Mouse (Mus musculus) kidney, embryonic 14.5 days (tissue): ENCODE results near the gene Sarm1. TPM values are rescaled to one million over a fixed set of nuclear protein-coding genes. Genes with fewer than 3 reads are reported as not detected.

ENCODE experiments used
- ATAC-seq: fragments of 200-750 bp; cut with Nextera tagmentation; 2 replicates; pipeline ENCODE4 v1.8.0; 2017; ENCODE audit warnings: moderate number of reproducible peaks, mild to moderate bottlenecking, moderate TSS enrichment, moderate library complexity; ENCODE audit not compliant: low FRiP score, low TSS enrichment
- H3K27ac ChIP-seq: fragments of 300-500 bp; sonication (generic); 2 replicates; pipeline ENCODE4 v1.5.1; 2014; ENCODE audit warnings: low read depth, mild to moderate bottlenecking, low read length, moderate library complexity, mixed read lengths
- H3K27me3 ChIP-seq: fragments of 300-500 bp; sonication (generic); 2 replicates; pipeline ENCODE4 v1.6.1; 2014; ENCODE audit warnings: mild to moderate bottlenecking, low read length; ENCODE audit not compliant: control insufficient read depth, insufficient read depth
- H3K36me3 ChIP-seq: fragments of 300-500 bp; sonication (generic); 2 replicates; pipeline ENCODE4 v1.6.1; 2014; ENCODE audit warnings: low read length, mixed read lengths; ENCODE audit not compliant: control insufficient read depth, insufficient read depth
- H3K4me1 ChIP-seq: fragments of 300-500 bp; sonication (generic); 2 replicates; pipeline ENCODE4 v1.6.1; 2014; ENCODE audit warnings: low read length, mixed read lengths; ENCODE audit not compliant: control insufficient read depth, insufficient read depth
- H3K4me2 ChIP-seq: fragments of 300-500 bp; sonication (generic); replicated peaks from 2 replicates; pipeline ENCODE4 v1.6.1; 2014; ENCODE audit warnings: low read depth, mild to moderate bottlenecking, low read length
- H3K4me3 ChIP-seq: fragments of 300-500 bp; sonication (generic); 2 replicates; pipeline ENCODE4 v1.5.1; 2014; ENCODE audit warnings: mild to moderate bottlenecking, low read length
- H3K9ac ChIP-seq: fragments of 300-500 bp; sonication (generic); 2 replicates; pipeline ENCODE4 v1.6.1; 2014; ENCODE audit warnings: low read depth, mild to moderate bottlenecking, low read length, moderate library complexity
- H3K9me3 ChIP-seq: fragments of 300-500 bp; sonication (generic); 2 replicates; pipeline ENCODE4 v1.6.1; 2016; ENCODE audit warnings: low read length; ENCODE audit not compliant: control insufficient read depth
- WGBS: fragments of 180-500 bp; shearing (Covaris S2); extraction: QIAGEN DNeasy Blood & Tissue Kit; methylation state at CpG from one replicate; pipeline ENCODE4 v1.1.7; 2014; 5-methylcytosine and 5-hydroxymethylcytosine counted together
- polyA plus RNA-seq: library from polyadenylated mRNA; unstranded; fragments of >200 nt; fragmentation: Nextera tagmentation; extraction: Ambion mirVana; gene quantifications from 2 replicates; pipeline ENCODE4 v1.2.1, GENCODE M21; 2014

Sarm1 gene
- polyA plus RNA-seq, 1 experiment from 2014 or later = 1.7 TPM

DNA sequence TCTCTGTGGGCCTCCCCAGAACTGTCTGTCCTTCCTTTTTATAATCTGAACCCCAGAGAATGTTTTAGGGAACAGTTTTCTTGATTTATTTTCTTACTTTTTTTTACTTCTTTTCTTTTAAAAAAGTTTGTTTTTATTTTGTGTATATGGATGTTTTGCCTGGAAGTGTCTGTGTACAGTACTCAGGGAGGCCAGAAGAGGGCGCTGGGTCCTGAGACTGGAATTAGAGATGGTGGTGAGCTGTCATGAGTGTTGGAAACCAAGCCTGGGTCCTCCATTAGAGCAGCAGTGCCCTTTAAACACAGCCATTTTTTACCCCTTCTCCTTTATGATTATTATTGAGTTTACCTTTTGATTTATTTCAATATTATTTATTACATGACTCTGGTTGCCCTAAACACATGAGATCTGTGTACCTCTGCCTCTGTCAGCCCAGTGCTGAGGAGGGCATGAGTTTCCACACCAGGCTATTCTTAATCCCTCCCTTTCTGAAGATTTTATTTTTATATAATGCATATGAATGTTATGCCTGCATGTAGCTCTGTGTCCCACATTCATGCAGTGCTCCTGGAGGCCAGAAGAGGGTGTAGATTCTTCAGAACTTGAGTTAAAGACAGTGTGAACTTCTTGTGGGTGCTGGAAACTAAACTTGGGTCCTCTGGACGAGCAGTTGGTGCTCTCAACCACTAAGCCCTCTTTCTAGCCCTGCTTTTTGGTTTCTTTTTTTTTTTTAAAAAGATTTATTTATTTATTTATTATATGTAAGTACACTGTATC is 18.2 kb upstream of the Sarm1 start:
- Histone ChIP-seq H3K4me1 (peaks cover 14% of the 10 kb centered on the region), H3K27ac (no peak overlapping the region), H3K9ac (no peak overlapping the region), H3K36me3 (peaks cover 57% of the 10 kb centered on the region), H3K9me3 (no peaks in the 10 kb centered on the region), H3K27me3 (no peaks in the 10 kb centered on the region), H3K4me2 (no peak overlapping the region), H3K4me3 (no peak overlapping the region)
- ATAC-seq = no peak
- WGBS = 65% methylated on average over 2 of the region's 2 CpGs

DNA sequence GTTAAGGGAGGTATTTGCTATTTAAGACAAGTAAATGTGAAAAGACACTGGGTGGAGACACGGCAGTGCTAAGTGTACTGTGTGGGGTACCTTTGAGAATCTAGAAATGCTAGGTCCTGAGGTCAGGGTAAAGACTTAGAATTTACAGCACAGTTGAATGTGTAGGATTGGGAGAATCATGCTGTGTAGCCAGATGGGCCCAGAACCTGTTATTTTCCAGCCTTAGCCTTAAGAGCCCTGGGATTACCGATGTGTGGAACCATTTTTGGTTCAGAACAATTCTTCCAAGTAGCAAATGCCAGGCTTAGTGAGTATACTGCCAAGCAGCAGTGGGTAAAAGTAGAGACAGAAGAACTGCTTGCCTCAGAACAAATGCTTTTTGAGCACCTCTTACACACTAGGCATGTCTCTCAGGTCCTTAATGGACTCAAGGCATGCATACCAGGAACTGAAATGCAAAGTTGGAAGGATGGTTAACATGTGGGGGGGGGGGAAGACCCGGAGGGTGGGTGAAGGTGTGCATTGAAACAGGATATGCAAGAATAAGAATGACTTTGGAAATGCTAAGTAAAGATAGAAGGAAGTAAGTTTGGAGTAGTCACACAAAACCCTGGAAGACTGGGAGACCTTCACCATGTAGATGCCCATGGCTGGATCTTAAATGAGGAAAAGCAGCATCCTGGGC is 15.7 kb upstream of the Sarm1 start:
- Histone ChIP-seq H3K4me1 (peaks cover 14% of the 10 kb centered on the region), H3K4me3 (peak overlapping the region; percentile 73), H3K36me3 (peaks cover 57% of the 10 kb centered on the region), H3K9me3 (no peaks in the 10 kb centered on the region), H3K27me3 (no peaks in the 10 kb centered on the region), H3K27ac (no peak overlapping the region), H3K9ac (peak overlapping the region; percentile 92; the same call in 1 of the 2 replicates), H3K4me2 (peak overlapping the region; percentile 76)
- ATAC-seq = no peak
- WGBS = 70% methylated on average over 3 of the region's 3 CpGs

DNA sequence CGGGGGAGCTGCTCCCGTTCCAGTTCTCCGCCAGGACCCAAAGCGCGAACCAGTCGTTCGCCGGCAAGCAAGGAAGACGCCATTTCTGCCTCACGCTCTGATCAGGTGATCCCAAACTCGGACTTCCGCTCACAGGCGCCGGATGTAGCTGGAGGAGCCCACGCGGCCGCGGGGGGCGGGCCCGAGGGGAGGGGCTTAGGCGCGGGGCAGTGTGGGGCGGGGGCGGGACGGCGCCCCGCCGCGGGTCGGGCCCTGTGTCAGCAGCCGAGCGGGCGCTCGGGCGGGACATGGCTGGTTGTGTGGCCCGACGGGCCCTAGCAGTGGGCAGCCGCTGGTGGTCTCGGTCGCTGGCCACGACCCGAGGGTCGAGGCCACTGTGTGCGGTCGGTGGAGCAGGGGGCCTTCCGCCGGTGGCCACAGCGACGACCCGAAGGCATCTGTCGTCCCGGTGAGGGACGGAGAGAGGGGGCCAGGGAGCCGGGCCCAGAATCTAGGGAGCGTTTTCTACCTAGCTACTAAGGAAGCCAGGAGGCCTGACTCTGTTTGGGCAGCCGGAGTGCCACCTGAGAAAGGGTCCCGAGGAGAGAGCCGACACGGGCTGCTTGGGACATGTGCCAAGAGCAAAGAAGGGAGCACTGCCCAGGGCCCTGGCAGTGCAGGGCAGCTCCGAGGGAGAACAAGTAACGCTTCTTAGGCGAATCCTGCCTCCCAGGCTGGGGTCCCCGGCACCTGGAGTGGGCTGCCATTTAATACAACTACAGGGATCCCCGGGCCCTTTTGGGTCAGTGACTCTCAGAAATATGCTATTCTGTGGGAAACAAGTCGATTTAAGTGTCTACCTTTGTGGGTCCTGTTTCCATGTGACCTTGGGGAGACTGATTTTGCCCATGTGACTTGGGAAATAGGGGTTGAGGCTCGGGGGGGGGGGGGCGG is 14.7 kb upstream of the Sarm1 start, which contains the start of the genes Tmem199 and Poldip2:
Gene Tmem199 (minus strand): TSS at position 148 of the 933 bp plus-strand sequence.
Gene Poldip2 (plus strand): TSS at position 169 of the 933 bp plus-strand sequence.
- Histone ChIP-seq H3K9ac (peak within 1 kb of the TSS; percentile 92), H3K27me3 (no peaks in the 10 kb centered on the region), H3K36me3 (peaks cover 57% of the 10 kb centered on the region), H3K27ac (peak within 1 kb of the TSS; percentile 59; the same call in 1 of the 2 replicates), H3K9me3 (no peaks in the 10 kb centered on the region), H3K4me2 (peak within 1 kb of the TSS; percentile 76), H3K4me1 (peaks cover 14% of the 10 kb centered on the region), H3K4me3 (peak within 1 kb of the TSS; percentile 73)
- ATAC-seq = peak; percentile 95
- WGBS = 1% methylated on average over 67 of the region's 67 CpGs

GRCm38 (mm10) chr11:78509148-78509547 is 11.6 kb upstream of the Sarm1 start:
- H3K4me2 ChIP-seq = no peak overlapping the region
- no peak overlapping the region for H3K9ac ChIP-seq
- 88% methylated on average over 5 of the region's 5 CpGs for WGBS
- no peaks in the 10 kb centered on the region for H3K9me3 ChIP-seq
- H3K27me3 ChIP-seq = no peaks in the 10 kb centered on the region
- H3K4me3 ChIP-seq = no peak overlapping the region
- ATAC-seq = no peak
- no peak overlapping the region for H3K27ac ChIP-seq
- peaks cover 14% of the 10 kb centered on the region for H3K4me1 ChIP-seq
- peaks cover 51% of the 10 kb centered on the region for H3K36me3 ChIP-seq

- no peak for ATAC-seq
- Histone ChIP-seq H3K4me1 (no peaks in the 10 kb centered on the region), H3K9me3 (no peaks in the 10 kb centered on the region), H3K4me3 (no peak overlapping the region), H3K9ac (no peak overlapping the region), H3K4me2 (no peak overlapping the region), H3K27ac (no peak overlapping the region), H3K36me3 (peaks cover 45% of the 10 kb centered on the region), H3K27me3 (no peaks in the 10 kb centered on the region; the same call in 1 of the 2 replicates)
- WGBS = 84% methylated on average over 3 of the region's 3 CpGs
These were observed 7.9 kb upstream of the Sarm1 start for GRCm38 (mm10) chr11:78505430-78505829.

DNA sequence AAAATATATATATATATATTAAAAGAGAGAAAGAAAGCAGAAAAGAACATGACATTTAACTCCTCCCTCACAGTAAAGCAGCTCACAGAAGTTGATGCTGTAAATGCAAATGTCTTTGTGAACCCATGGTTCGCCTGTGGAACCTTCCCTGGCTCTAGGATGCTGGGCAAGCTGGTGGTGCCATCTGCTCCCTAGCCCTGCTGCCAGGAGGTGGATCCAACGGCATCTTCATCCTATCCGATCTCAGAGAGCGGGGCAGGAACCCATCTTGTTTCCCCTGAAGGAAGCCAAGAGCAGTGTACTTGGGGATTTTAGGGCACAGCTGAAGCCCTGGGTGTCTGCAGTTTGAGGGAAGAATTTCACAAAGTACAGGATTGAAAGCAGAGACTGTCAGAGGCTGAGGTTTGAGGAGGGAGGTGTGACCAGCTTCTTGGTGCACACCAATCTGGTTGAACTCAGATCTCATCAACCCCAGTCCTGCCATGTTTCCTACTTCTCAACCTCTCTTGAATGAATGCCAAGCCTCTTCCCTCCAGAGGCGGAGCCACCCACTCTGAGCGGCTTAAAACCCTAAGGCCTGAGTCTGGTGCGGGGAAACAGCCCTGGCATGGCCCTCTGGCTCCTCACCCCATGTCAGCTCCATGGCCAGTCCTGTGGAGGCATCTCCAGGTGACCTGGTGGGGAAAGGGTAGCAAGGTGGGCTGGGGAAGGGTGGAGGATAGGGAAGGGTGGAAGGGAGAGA is 5.5 kb upstream of the Sarm1 start, which contains the start of gene Sebox:
Gene Sebox (plus strand): TSS at position 539 of the 742 bp plus-strand sequence.
- Histone ChIP-seq H3K27me3 (peaks cover 4% of the 10 kb centered on the region), H3K27ac (no peak within 1 kb of the TSS), H3K36me3 (peaks cover 25% of the 10 kb centered on the region), H3K9ac (no peak within 1 kb of the TSS), H3K4me3 (no peak within 1 kb of the TSS), H3K4me2 (no peak within 1 kb of the TSS), H3K4me1 (no peaks in the 10 kb centered on the region), H3K9me3 (no peaks in the 10 kb centered on the region)
- no peak for ATAC-seq
- WGBS = 75% methylated on average over 7 of the region's 7 CpGs

GRCm38 (mm10) chr11:78501529-78501928 is 4.0 kb upstream of the Sarm1 start:
- ATAC-seq = no peak
- no peak overlapping the region for H3K4me3 ChIP-seq
- peaks cover 9% of the 10 kb centered on the region for H3K36me3 ChIP-seq
- no peaks in the 10 kb centered on the region for H3K9me3 ChIP-seq
- no peak overlapping the region for H3K9ac ChIP-seq
- H3K4me1 ChIP-seq = 0 out of 2 replicates have a peak, but pooled peaks cover 6% of the 10 kb centered on the region
- 82% methylated on average over 20 of the region's 20 CpGs for WGBS
- peaks cover 10% of the 10 kb centered on the region for H3K27me3 ChIP-seq
- no peak overlapping the region for H3K27ac ChIP-seq
- H3K4me2 ChIP-seq = no peak overlapping the region

DNA sequence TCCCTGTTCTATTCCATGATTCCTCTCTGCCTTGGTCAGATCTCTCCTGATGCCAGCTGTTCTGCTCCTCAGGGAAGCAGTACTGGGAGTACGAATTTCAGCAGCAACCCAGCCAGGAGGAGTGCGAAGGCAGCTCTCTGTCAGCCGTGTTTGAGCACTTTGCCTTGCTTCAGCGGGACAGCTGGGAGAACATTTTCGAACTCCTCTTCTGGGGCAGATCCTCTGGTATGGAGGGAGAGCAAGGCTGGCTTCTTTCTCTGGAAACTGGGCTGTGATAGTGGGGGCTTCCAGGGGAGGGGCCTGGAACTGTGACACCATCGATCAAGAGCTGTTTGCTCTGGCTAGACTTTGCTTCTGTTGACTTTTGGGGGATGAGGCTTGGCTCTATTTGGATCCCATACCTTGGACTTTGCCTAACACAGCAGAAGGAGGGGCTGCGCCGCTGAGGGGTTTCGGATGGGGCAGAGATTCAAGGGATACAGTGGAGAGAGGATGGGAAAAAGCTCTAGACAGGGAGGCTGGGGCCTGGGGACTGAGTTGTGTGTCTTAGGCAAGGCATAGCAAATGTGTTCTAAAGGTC is 3.2 kb upstream of the Sarm1 start:
- Histone ChIP-seq H3K9me3 (no peaks in the 10 kb centered on the region), H3K4me3 (no peak overlapping the region), H3K36me3 (peaks cover 1% of the 10 kb centered on the region; the same call in 1 of the 2 replicates), H3K27ac (no peak overlapping the region), H3K4me1 (0 out of 2 replicates have a peak, but pooled peaks cover 6% of the 10 kb centered on the region), H3K4me2 (no peak overlapping the region), H3K27me3 (peaks cover 16% of the 10 kb centered on the region), H3K9ac (no peak overlapping the region)
- no peak for ATAC-seq
- WGBS = 84% methylated on average over 9 of the region's 9 CpGs
